Mouse (Mus musculus): Measurements from ENCODE around the gene Fut2.

Fut2 gene

GRCm38 (mm10) chr7:45635711-45636688 is 30.2 kb downstream of the Fut2 start:
- no peak for DNase-seq

DNA sequence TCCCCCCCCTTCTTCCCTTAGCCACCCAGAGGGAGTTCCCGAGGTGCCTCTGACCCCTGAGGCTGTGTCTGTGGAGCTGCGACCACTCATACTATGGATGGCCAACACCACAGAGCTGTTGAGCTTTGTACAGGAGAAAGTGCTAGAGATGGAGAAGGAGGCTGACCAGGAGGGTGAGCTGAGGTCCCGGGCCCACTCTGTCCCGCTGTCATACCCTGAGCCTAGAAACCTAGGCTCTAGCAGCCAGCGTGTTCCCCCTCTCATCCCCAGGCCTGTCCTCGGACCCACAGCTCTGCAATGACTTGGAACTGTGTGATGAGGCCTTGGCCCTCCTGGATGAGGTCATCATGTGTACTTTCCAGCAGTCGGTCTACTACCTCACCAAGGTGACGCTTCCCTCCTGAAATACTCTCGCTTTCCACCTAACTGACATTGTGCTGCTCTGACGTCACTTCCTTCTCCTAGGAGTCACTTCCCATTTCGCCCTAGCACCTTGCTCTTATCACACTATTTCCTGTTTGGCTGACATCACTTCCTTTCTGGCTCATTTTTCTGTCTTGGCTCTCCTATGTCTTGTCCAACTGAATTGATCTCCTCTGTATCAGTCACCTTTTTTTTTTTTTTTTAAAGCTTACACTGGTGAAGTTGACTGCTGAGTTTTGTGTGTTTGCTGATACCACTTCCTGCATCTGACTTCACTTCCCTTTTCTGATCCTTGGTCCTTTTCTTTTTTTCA is 31.1 kb downstream of the Fut2 start:
- DNase-seq = no peak

GRCm38 (mm10) chr7:45632499-45632898 is 33.7 kb downstream of the Fut2 start:
- DNase-seq = no peak

GRCm38 (mm10) chr7:45630064-45630907 is 35.9 kb downstream of the Fut2 start:
- no peak for DNase-seq

DNA sequence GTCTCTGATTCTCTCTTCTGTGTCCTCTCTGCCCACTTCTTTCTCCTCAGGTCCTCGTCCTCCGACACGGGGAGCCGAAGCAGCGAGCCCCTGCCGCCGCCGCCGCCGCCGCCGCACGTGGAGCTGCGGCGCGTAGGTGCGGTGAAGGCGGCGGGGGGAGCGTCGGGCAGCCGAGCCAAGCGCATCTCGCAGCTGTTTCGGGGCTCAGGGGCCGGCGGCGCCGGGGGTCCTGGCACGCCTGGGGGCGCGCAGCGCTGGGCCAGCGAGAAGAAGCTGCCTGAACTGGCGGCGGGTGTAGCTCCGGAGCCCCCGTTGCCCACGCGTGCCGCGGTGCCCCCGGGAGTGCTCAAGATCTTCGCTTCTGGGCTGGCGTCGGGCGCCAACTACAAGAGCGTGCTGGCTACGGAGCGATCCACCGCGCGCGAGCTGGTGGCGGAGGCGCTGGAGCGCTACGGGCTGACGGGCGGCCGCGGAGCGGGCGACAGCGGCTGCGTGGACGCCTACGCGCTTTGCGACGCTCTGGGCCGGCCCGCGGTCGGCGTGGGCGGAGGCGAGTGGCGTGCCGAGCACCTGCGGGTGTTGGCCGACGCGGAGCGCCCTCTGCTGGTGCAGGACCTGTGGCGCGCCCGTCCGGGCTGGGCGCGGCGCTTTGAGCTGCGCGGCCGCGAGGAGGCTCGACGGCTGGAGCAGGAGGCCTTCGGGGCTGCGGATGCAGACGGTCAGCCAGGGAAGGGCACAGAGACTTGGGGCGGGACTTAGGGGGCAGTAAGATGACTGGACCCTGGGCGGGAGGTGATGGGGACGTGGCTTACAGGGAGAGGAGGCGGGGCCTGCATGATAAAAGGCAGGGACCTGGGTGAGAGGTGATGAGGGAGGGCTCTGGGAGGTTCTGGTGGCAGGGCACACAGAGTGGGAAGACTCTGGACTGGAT is 37.6 kb downstream of the Fut2 start:
- peak; percentile 81 to 95 for DNase-seq

DNA sequence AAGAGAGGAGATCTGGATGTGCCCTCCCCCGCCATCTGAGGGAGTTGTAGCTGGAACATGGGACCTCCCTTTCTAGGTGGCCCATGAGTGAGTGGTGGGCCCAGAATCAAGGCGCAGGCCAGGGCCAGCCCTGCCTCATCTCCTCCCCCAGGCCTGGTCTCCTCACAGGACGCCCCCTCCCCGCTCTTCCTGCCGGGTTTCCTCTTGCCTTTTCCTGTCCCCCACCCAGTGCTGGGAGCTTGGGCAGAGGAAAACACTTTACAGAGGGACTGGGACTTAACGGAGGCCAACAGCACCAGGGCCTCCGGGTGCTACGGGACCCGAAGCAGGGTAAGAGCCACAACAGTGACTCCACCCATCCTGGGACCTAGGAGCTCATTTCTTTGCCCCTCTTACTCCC is 38.9 kb downstream of the Fut2 start, which contains the start of gene Rasip1:
Gene Rasip1, plus strand, starts transcription at position 228 of the 400 bp plus-strand sequence.
- DNase-seq = no peak

DNA sequence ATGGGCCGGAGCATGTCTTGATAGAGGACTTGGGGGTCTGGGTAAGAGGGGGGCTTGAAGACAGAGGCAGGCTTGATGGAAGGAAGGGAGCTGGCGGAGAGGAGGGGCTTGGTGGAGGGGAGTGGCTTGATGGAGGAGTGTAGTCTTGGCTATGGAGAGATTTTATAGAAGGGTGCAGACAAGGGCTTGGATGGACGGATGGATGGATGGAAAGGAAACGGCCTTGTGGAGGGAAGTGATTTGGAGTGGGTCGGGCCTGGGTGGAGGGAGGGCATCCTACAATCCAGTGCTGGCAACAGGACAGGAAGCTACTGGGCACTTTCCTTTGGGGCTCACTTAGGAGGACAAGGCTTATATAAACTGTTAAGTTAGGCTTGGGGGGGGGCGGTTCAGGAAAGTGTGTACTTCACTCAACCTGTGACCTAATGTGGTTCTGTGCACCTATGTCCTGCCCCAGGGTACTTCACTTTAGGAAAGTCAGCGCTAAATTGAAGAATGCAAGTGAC is 39.6 kb downstream of the Fut2 start:
- no peak for DNase-seq

- DNase-seq = no peak
Observed at GRCm38 (mm10) chr7:45625481-45625880, 40.7 kb downstream of the Fut2 start.

DNA sequence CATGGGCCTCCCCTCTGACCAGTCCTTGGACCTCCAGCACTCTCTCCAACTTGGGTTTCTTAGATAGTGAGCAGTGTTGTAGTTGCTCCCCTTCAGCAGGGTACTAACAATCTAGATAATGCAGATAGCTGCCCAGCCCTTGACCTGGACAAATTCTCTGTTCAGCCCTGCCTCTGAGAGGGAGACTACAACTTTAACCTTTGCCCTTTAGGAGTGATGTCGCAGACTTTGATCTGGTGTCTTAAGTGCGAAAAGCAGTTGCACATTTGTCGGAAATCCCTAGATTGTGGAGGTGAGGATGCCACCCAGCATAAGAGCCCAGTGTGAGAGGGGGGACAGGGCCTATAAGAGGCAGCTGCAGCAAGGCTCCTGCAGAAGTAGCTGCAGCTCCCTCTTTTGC is 41.5 kb downstream of the Fut2 start:
- DNase-seq = no peak

- no peak for DNase-seq
Observed at GRCm38 (mm10) chr7:45623507-45623906, 42.7 kb downstream of the Fut2 start.

DNA sequence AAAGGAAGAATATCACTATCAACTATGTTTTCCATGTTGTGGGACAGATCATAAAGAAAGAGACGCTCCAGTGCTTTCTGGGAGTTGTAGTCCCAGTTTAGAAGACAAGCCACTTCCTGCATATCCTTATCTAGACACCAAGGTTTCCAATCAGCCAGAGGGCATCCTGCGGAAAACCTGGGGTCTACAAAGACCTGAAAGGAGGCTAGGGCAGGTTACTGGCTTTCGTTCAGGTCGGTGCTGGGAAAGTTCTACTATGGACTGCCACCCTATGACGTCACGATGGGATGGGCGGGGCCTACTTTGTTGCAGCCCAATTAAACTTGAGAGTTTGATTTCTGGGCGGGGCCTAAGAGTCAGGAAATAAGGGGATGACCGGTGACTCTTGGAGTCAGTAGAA is 44.8 kb downstream of the Fut2 start, which contains the start of gene Izumo1:
Gene Izumo1, plus strand, starts transcription at position 369 of the 400 bp plus-strand sequence.
- no peak for DNase-seq

GRCm38 (mm10) chr7:45619592-45619991 is 46.6 kb downstream of the Fut2 start:
- no peak for DNase-seq

DNA sequence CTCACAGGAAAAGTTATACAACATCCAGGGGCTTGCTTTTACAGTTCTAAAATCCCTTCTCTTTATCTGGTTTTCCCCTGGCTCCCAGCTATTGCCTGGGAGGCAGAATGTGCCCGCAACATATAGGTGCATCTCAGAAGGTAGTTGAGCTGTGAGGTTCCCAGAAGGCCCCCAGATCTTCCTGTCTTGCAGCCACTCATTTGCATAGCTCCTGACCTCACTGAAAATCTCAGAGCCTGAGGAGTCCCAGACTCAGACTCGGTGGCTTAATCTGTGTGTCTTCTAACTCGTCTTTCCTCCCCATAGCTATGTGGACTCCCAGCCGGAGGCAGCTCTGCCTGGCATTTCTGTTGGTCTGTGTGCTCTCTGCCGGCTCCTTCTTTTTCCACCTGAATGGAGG is 47.9 kb downstream of the Fut2 start:
- DNase-seq = no peak

GRCm38 (mm10) chr7:45617042-45617695 is 49.0 kb downstream of the Fut2 start, which contains the start of gene Fut1:
Gene Fut1, plus strand, starts transcription at chr7:45617289.
- DNase-seq = no peak

DNA sequence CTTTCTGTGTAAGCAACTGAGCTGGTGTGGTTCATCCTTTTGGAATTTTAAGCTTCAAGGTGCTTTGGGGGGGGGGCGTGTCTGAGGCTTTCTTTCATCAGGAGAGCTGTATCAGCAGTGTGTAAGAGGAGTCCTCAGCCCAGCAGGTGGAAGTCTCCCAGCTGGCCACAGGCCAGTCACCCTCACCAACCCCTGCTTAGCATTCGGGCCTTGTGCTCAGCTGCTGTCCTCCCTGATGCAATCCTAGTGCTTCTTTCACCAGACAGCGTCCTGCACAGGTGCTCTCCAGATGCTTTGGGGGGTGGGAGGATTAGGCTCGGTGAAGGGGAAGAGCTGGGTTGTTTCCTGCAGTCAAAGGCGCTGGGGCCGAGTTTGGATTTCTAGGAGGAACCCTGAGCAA is 49.9 kb downstream of the Fut2 start:
- DNase-seq = no peak

GRCm38 (mm10) chr7:45609511-45609910 is 56.7 kb downstream of the Fut2 start:
- DNase-seq = no peak

GRCm38 (mm10) chr7:45605704-45606289 is 60.4 kb downstream of the Fut2 start:
- no peak for DNase-seq

- no peak for DNase-seq
Observed at GRCm38 (mm10) chr7:45598960-45599879, 67.0 kb downstream of the Fut2 start.

Measured in spleen, adult 18-20 months (tissue).